Mouse (Mus musculus) macrophage (primary cell): ENCODE data around the gene Cntnap2. TPM values are rescaled to one million over a fixed set of nuclear protein-coding genes. Genes with fewer than 3 reads are reported as not detected.

Source experiments
- H3K27ac ChIP-seq: fragments of 350-480 bp; formaldehyde crosslinking; 2 replicates; pipeline ENCODE4 v1.9.0; 2021
- H3K36me3 ChIP-seq: fragments of 350-480 bp; formaldehyde crosslinking; 2 replicates; pipeline ENCODE4 v1.9.0; 2021; ENCODE audit errors: inconsistent target
- H3K4me3 ChIP-seq: fragments of 350-480 bp; formaldehyde crosslinking; 2 replicates; pipeline ENCODE4 v1.9.0; 2021; ENCODE audit errors: inconsistent target
- H3K79me2 ChIP-seq: fragments of 350-480 bp; formaldehyde crosslinking; 2 replicates; pipeline ENCODE4 v1.9.0; 2021; ENCODE audit errors: inconsistent target
- WGBS: methylation state at CpG from one replicate; pipeline ENCODE4 v1.1.7; 2026; ENCODE audit warnings: inconsistent platforms; ENCODE audit not compliant: missing documents; 5-methylcytosine and 5-hydroxymethylcytosine counted together
- polyA plus RNA-seq: library from polyadenylated mRNA; stranded (reverse); fragments of 250-400 nt; gene quantifications from 3 replicates; pipeline ENCODE4 v1.2.4, GENCODE M21; 2018; ENCODE audit warnings: inconsistent platforms

Cntnap2 gene
- polyA plus RNA-seq, 1 experiment from 2014 or later = not detected

GRCm38 (mm10) chr6:47227601-47228000 is 2168.4 kb downstream of the Cntnap2 start:
- no peak overlapping the region for H3K27ac ChIP-seq
- 83% methylated on average over 3 of the region's 3 CpGs for WGBS
- no peaks in the 10 kb centered on the region for H3K79me2 ChIP-seq
- H3K4me3 ChIP-seq = no peak overlapping the region
- H3K36me3 ChIP-seq = no peaks in the 10 kb centered on the region

- no peak overlapping the region for H3K4me3 ChIP-seq
- H3K36me3 ChIP-seq = no peaks in the 10 kb centered on the region
- no peak overlapping the region for H3K27ac ChIP-seq
- WGBS = 79% methylated on average over 4 of the region's 7 CpGs
- no peaks in the 10 kb centered on the region for H3K79me2 ChIP-seq
These were observed 2169.6 kb downstream of the Cntnap2 start for GRCm38 (mm10) chr6:47228676-47229317.

- H3K4me3 ChIP-seq = no peak overlapping the region
- H3K79me2 ChIP-seq = no peaks in the 10 kb centered on the region
- 80% methylated on average over 6 of the region's 6 CpGs for WGBS
- H3K27ac ChIP-seq = no peak overlapping the region
- no peaks in the 10 kb centered on the region for H3K36me3 ChIP-seq
These were observed 2172.4 kb downstream of the Cntnap2 start for GRCm38 (mm10) chr6:47231513-47231912.

- Histone ChIP-seq H3K27ac (no peak overlapping the region), H3K4me3 (no peak overlapping the region), H3K79me2 (no peaks in the 10 kb centered on the region), H3K36me3 (no peaks in the 10 kb centered on the region)
- 67% methylated on average over 3 of the region's 3 CpGs for WGBS
These were observed 2180.3 kb downstream of the Cntnap2 start for GRCm38 (mm10) chr6:47239376-47239921.

- H3K4me3 ChIP-seq = no peak overlapping the region
- no peaks in the 10 kb centered on the region for H3K36me3 ChIP-seq
- H3K27ac ChIP-seq = no peak overlapping the region
- H3K79me2 ChIP-seq = no peaks in the 10 kb centered on the region
These were observed 2182.2 kb downstream of the Cntnap2 start for GRCm38 (mm10) chr6:47241379-47241778.

DNA sequence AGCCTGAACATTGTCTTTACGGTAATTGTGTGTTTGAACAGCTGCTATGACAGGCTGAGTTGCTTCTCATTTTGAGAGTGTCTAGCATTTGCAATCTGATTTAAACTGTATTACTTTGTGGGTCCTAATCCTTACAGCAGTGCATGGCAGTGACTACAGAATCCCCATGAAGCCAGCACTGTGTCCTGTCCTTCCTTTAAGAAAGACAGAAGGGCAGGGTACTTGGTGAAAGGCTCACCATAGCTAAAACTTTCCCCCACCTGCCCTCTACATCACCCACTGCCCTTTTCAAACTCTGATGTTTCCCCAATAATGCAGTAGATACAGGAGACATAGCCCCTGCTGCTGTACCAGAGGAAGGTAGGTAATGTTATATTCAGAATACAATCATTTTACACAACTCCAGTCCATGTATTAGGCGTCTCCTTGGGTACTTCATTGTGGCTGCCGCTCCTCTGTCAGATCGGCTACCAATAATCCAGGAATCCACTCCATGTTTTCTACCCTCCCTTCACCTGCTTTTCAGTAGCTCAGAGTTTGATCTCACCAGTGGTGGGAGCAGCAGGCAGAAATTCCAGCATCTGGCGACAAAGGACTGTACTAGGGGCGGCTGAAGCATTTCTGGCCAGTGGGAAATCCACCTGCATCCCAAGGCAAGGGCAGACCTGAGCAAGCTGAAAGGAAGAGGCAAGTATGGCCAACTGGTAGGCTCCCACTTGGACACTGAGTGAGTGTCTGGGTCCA is 2184.9 kb downstream of the Cntnap2 start:
- Histone ChIP-seq H3K36me3 (no peaks in the 10 kb centered on the region), H3K27ac (no peak overlapping the region), H3K4me3 (no peak overlapping the region), H3K79me2 (no peaks in the 10 kb centered on the region)
- WGBS = 22% methylated on average over 6 of the region's 6 CpGs

- no peaks in the 10 kb centered on the region for H3K79me2 ChIP-seq
- no peak overlapping the region for H3K4me3 ChIP-seq
- no peaks in the 10 kb centered on the region for H3K36me3 ChIP-seq
- no peak overlapping the region for H3K27ac ChIP-seq
- 81% methylated on average over 7 of the region's 7 CpGs for WGBS
These were observed 2185.5 kb downstream of the Cntnap2 start for GRCm38 (mm10) chr6:47244642-47245041.

- H3K79me2 ChIP-seq = no peaks in the 10 kb centered on the region
- WGBS = 100% methylated on average over 2 of the region's 2 CpGs
- H3K36me3 ChIP-seq = no peaks in the 10 kb centered on the region
- no peak overlapping the region for H3K4me3 ChIP-seq
- no peak overlapping the region for H3K27ac ChIP-seq
These were observed 2196.1 kb downstream of the Cntnap2 start for GRCm38 (mm10) chr6:47255270-47255669.

- WGBS = 90% methylated on average over 4 of the region's 4 CpGs
- Histone ChIP-seq H3K79me2 (no peaks in the 10 kb centered on the region), H3K27ac (no peak overlapping the region), H3K4me3 (no peak overlapping the region), H3K36me3 (no peaks in the 10 kb centered on the region)
These were observed 2197.2 kb downstream of the Cntnap2 start for GRCm38 (mm10) chr6:47256227-47256887.

DNA sequence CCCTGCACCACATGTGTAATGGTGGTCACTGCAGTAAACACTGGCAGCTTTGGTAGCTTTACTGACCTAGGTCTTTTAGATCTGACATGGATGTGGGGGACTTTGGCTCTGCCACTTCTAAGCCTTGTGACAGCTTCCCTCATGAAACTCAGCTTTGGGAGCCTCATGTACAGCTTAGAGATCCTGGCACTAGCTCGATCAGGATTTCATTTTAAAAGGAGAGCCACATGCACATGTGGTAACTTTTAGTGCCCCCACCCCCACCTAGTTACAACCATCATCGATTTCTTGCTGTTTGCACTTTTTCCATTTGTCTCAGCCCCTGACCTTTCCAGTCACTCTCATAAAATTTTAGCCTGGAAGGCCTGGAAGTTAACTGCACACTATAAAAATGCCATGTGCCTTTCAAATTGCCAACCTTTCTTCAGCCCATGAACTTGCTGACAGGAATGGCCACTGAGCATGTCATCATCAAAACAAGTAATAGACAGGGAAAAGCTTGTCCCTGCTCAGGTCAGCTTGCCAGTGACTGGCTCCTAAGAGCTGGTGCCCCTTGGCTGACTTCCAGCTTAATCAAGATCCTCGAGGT is 2197.9 kb downstream of the Cntnap2 start:
- Histone ChIP-seq H3K4me3 (no peak overlapping the region), H3K36me3 (no peaks in the 10 kb centered on the region), H3K79me2 (no peaks in the 10 kb centered on the region), H3K27ac (no peak overlapping the region)
- WGBS = 68% methylated on average over 3 of the region's 3 CpGs

GRCm38 (mm10) chr6:47259626-47260114 is 2200.5 kb downstream of the Cntnap2 start:
- no peaks in the 10 kb centered on the region for H3K79me2 ChIP-seq
- no peak overlapping the region for H3K27ac ChIP-seq
- H3K4me3 ChIP-seq = no peak overlapping the region
- H3K36me3 ChIP-seq = no peaks in the 10 kb centered on the region
- 93% methylated on average over 3 of the region's 3 CpGs for WGBS

DNA sequence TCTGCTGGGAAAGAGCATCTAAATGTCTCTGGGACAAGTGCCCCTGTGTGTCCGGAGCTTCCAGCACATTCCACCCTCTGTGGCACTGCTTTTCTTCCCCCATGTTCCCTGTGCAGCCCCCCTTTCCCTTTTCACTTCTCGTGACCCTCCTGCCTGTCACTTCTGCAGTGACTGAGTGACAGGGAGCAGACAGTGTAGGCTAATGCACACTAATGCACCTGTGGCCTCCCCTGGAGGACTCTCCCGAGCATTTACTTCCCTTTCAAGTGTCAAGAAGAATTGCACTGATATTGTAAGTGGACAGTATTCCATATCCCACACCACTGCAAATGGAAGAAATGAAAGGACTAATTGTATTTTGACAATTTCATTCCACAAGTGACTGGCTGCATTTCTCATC is 2208.1 kb downstream of the Cntnap2 start:
- WGBS = 72% methylated on average over 3 of the region's 3 CpGs
- H3K36me3 ChIP-seq = no peaks in the 10 kb centered on the region
- H3K4me3 ChIP-seq = no peak overlapping the region
- no peak overlapping the region for H3K27ac ChIP-seq
- H3K79me2 ChIP-seq = no peaks in the 10 kb centered on the region

GRCm38 (mm10) chr6:47269455-47269854 is 2210.3 kb downstream of the Cntnap2 start:
- no peak overlapping the region for H3K4me3 ChIP-seq
- H3K79me2 ChIP-seq = no peaks in the 10 kb centered on the region
- no peak overlapping the region for H3K27ac ChIP-seq
- 90% methylated on average over 3 of the region's 3 CpGs for WGBS
- H3K36me3 ChIP-seq = no peaks in the 10 kb centered on the region

GRCm38 (mm10) chr6:47271576-47271975 is 2212.4 kb downstream of the Cntnap2 start:
- H3K27ac ChIP-seq = no peak overlapping the region
- 25% methylated on average over 3 of the region's 3 CpGs for WGBS
- no peak overlapping the region for H3K4me3 ChIP-seq
- no peaks in the 10 kb centered on the region for H3K36me3 ChIP-seq
- H3K79me2 ChIP-seq = no peaks in the 10 kb centered on the region
